Mouse (Mus musculus) bone marrow, adult 2 months (tissue): ENCODE results near the gene BC004004. TPM values are rescaled to one million over a fixed set of nuclear protein-coding genes. Genes with fewer than 3 reads are reported as not detected.

Experiments
- H3K27ac ChIP-seq: fragments of 200-500 bp; 2 replicates; pipeline ENCODE4 v1.5.1; 2012; ENCODE audit warnings: low read depth, mild to moderate bottlenecking, control low read depth, inconsistent platforms, low read length; ENCODE audit not compliant: control insufficient read depth, poor library complexity, insufficient read depth
- H3K4me1 ChIP-seq: fragments of 200-500 bp; 2 replicates; pipeline ENCODE4 v1.6.1; 2011; ENCODE audit warnings: low read length; ENCODE audit not compliant: control insufficient read depth, insufficient read depth
- H3K4me3 ChIP-seq: fragments of 200-500 bp; replicated peaks from 2 replicates; pipeline ENCODE3; 2011; ENCODE audit warnings: mild to moderate bottlenecking, low read depth, low read length, control low read depth; ENCODE audit not compliant: control insufficient read depth
- CTCF ChIP-seq: fragments of 200-500 bp; IDR thresholded peaks from 2 replicates; pipeline ENCODE4 v1.5.1; 2011; ENCODE audit warnings: low read length, control low read depth; ENCODE audit not compliant: control insufficient read depth, insufficient read depth
- POLR2A ChIP-seq: fragments of 200-500 bp; IDR thresholded peaks from 2 replicates; pipeline ENCODE4 v1.6.1; 2011; ENCODE audit warnings: low read depth, mild to moderate bottlenecking, control low read depth, low read length, borderline replicate concordance; ENCODE audit not compliant: control insufficient read depth
- WGBS: fragments of 180-500 bp; shearing (Covaris S2); methylation state at CpG from one replicate; pipeline ENCODE4 v1.1.7; 2018; 5-methylcytosine and 5-hydroxymethylcytosine counted together
- polyA plus RNA-seq: library from polyadenylated mRNA; stranded (reverse); fragments of >200 nt; gene quantifications from 2 replicates; pipeline ENCODE4 v1.2.4, GENCODE M21; 2011; ENCODE audit warnings: low replicate concordance; ENCODE audit not compliant: missing spikeins, insufficient read depth, insufficient read length

The BC004004 gene
- 35.1 and 81.6 TPM in 2 replicates for polyA plus RNA-seq

GRCm38 (mm10) chr17:29268682-29269348, at the start of gene BC004004:
Gene BC004004 (plus strand): TSS chr17:29268788.
- peaks cover 2% of the 10 kb centered on the region; the same call in 1 of the 2 replicates for H3K4me1 ChIP-seq
- H3K4me3 ChIP-seq, result peak within 1 kb of the TSS; percentile 87
- H3K27ac ChIP-seq, result peak within 1 kb of the TSS; percentile 94
- WGBS, result under 1% methylated on average over 63 of the region's 63 CpGs
- peak; percentile 66 for TF ChIP-seq CTCF
- TF ChIP-seq POLR2A, result peak; percentile 68; the same call in 1 of the 2 replicates

- Histone ChIP-seq H3K4me1 (peaks cover 2% of the 10 kb centered on the region), H3K4me3 (no peak overlapping the region), H3K27ac (no peak overlapping the region)
- WGBS, result 88% methylated on average over 14 of the region's 14 CpGs
- TF ChIP-seq POLR2A (no peak), CTCF (no peak)
Measured at GRCm38 (mm10) chr17:29220631-29221030, 48.0 kb upstream of the BC004004 start.

- WGBS, result 74% methylated on average over 10 of the region's 10 CpGs
- Histone ChIP-seq H3K27ac (no peak overlapping the region), H3K4me3 (no peak overlapping the region), H3K4me1 (no peaks in the 10 kb centered on the region)
- TF ChIP-seq CTCF, result no peak
- no peak for TF ChIP-seq POLR2A
Measured at GRCm38 (mm10) chr17:29231109-29231508, 37.5 kb upstream of the BC004004 start.

GRCm38 (mm10) chr17:29236111-29236510, 32.5 kb upstream of the BC004004 start:
- WGBS, result 81% methylated on average over 7 of the region's 7 CpGs
- TF ChIP-seq POLR2A, result no peak
- no peak overlapping the region for H3K27ac ChIP-seq
- H3K4me1 ChIP-seq, result no peaks in the 10 kb centered on the region
- no peak overlapping the region for H3K4me3 ChIP-seq

GRCm38 (mm10) chr17:29237267-29237771, 31.3 kb upstream of the BC004004 start:
- Histone ChIP-seq H3K4me1 (no peaks in the 10 kb centered on the region), H3K4me3 (no peak overlapping the region), H3K27ac (no peak overlapping the region)
- WGBS, result 1% methylated on average over 32 of the region's 32 CpGs
- no peak for TF ChIP-seq POLR2A
- TF ChIP-seq CTCF, result no peak

GRCm38 (mm10) chr17:29237772-29238420, 30.7 kb upstream of the BC004004 start, which contains the start of gene Cpne5:
Gene Cpne5 (minus strand): TSS chr17:29238167.
- TF ChIP-seq CTCF, result no peak
- TF ChIP-seq POLR2A, result no peak
- Histone ChIP-seq H3K4me1 (no peaks in the 10 kb centered on the region), H3K27ac (no peak within 1 kb of the TSS), H3K4me3 (no peak within 1 kb of the TSS)
- under 1% methylated on average over 70 of the region's 73 CpGs for WGBS

GRCm38 (mm10) chr17:29238421-29238945, 30.1 kb upstream of the BC004004 start:
- 1% methylated on average over 23 of the region's 23 CpGs for WGBS
- H3K27ac ChIP-seq, result no peak overlapping the region
- no peaks in the 10 kb centered on the region for H3K4me1 ChIP-seq
- TF ChIP-seq CTCF, result no peak
- TF ChIP-seq POLR2A, result no peak
- no peak overlapping the region for H3K4me3 ChIP-seq

- Histone ChIP-seq H3K27ac (no peak overlapping the region), H3K4me1 (no peaks in the 10 kb centered on the region), H3K4me3 (no peak overlapping the region)
- WGBS, result 78% methylated on average over 11 of the region's 12 CpGs
- TF ChIP-seq CTCF (no peak), POLR2A (no peak)
Measured at GRCm38 (mm10) chr17:29244912-29245311, 23.7 kb upstream of the BC004004 start.
